Mouse (Mus musculus): ENCODE results near the gene Cacna2d2. TPM values are rescaled to one million over a fixed set of nuclear protein-coding genes. Genes with fewer than 3 reads are reported as not detected.

Gene Cacna2d2
- under 1 TPM; 0.44 to 0.79 TPM for polyA plus RNA-seq (2017; shearing (Covaris generic))

DNA sequence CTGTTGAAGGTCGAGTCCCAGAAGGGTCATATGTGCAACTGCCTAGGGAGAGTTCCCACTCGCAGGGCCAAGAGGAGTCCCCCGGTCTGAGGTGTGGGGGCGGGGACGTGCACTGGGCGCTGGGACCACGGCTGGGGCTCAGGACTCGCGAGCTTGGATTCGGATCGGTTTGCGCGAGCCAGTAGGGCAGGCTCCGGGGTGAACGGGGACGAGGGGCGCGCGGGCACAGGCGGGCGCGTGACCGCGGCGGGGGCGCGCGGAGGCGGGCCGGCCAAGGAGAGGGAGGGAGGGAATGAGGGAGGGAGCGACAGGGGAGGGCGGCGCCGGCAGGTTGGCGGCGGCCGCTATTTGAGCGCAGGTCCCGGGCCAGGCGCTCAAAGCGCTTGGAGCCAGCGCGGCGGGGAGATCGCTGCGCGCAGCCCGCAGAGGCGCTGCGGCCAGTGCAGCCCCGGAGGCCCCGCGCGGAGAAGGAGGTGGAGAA, at the start of gene Cacna2d2:
Cacna2d2 (plus strand) TSS at position 122 of the 481 bp plus-strand sequence.

DNA sequence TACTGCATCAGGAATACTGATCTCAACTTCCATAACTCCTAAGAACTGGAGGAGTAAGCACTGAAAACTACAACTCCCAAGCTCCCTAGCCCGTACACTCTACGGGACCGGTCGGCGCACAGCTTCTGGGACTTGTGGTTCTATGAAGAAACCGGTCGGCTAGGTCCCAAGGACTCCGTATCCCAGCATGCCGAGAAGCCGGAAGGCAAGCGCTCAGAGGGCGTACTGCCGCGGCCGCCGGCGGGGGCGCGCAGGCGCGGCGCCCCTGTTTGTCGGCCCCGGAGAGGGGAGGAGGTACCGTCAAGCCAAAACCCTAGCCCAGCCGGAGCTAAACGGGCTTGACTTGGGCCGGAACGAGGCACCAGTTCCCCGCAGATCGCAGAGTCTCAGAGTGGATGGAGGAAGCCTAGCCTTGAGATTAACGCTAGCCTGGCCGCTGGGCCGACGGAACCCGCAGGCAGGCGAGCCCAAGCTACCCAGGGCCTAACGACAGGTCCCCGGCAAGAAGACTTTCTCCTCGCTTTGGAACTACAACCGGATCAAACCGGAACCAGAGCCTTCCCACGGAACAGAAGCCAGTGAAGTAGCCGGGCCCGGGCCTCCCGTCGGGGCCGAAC, 134.5 kb downstream of the Cacna2d2 start, which contains the start of gene Tmem115:
Tmem115 (plus strand) TSS at position 155 of the 617 bp plus-strand sequence.

DNA sequence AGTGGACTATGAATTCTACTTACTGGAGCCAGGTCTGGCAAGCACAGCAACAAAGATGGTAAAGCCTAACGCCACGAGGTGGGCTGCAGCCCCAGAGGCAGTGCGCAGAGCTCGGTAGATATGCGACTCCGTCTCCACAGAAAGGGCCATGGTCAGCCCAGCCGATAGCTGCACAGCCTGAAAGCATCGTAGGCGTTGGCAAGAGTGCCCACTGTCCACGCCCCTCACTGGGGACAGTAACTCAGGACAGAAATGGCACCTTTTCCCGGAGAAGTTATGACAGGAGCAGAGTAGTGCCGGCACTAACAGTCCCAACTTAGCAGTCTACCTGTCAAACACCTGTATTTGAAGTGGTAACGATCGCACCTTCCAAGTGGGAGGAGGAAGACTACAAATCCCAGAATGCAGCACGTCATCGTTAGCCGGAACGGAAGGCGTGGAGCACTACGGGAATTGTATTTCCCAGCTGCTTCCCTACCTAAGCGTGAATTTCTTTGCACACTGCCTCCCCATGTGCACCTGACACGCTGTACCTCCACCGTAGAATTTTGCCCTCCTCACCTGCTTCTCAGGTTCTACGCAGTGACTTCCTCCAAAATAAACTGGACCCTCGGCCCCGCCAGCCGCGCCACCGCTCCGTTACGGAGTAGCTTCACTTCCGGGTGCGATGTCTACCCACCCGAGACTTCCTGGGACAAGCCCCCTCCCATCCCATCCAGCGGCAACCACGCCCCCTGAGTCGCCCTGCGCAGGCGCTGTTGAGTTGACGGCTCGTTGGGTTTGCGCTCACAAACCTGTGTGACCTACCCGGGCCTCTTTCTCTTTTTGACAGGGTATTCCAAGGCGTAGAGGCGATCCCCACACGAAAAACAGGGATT, 142.3 kb downstream of the Cacna2d2 start, which contains the start of the genes Cyb561d2 and Nprl2:
Cyb561d2 (minus strand) TSS at position 720 of the 878 bp plus-strand sequence.
Nprl2 (plus strand) TSS at position 753 of the 878 bp plus-strand sequence.

DNA sequence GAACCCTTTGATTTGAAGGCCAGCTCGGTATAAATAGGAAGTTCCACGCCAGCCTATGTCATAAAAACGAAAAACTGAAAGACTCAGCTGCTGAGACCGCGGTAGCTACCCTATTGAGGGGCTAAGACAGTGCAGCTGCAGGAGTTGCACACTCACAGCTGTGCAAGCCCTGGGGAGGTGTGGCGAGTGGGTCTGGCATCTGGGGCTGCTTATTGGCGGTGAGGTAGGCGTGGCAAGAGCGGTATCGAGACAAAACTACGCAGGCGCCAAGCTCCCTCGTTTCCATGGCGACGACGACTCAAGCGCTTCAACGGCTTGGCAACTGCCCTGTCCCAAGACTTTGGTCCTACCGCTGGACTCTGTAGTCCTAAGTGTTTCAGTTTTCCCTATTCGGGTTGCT, 147.6 kb downstream of the Cacna2d2 start, which contains the start of gene Zmynd10:
Zmynd10 (plus strand) TSS at position 273 of the 400 bp plus-strand sequence.

DNA sequence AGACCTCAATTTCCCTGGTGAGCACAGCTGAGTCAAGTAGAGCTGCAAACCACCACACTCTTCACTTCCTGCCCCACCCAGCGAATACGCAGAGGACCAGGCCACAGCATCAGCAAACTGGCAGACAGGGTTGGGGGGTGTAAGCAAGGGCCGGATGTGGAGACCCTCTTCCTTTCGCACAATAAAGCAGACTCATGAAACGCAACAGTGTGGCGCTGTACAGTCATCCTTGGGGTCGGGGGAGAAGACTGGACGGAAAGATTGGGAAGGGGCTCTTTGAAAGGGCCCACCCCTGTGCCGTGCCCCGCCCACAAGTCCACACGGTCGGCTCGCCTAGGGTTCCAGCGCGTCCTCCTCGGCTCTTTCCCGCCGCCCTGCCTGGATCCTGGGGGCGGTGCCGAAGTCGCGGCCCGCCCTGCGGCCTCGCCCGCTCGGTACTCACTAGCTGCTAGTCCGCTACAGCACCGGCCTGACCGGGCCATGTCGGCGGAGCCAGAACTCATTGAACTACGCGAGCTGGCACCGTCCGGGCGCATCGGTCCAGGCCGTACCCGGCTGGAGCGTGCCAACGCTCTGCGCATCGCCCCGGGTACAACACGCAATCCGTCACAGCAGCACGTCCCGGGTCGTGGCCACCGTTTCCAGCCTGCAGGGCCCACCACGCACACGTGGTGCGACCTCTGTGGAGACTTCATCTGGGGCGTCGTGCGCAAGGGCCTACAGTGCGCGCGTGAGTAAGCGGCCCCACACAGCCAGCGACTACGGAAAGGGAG, 151.9 kb downstream of the Cacna2d2 start, which contains the start of gene Rassf1:
Rassf1 (plus strand) TSS at position 439 of the 773 bp plus-strand sequence.

DNA sequence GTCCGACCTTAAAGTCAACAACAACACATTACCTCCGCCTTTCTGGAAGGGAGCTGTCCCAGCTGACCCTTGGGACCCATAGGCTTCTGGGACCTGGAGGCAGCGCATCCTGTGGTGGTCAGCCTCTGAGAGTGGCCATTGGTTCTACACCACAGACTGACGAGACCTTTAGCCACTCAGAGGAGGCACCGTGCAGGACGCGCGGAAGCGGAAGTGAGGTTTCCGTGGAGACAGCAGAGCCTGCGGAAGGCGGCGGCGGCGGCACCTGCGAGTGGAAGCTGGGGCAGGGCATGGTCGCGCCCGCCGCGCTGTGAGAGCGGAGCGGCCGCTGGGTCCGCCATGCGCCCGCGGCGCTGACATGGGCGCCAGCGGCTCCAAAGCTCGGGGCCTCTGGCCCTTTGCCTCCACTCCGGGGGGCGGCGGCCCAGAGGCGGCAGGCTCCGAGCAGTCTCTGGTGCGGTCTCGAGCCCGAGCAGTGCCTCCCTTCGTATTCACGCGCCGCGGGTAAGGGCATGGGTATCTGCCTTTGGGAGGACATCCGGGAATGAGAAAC, 163.7 kb downstream of the Cacna2d2 start, which contains the start of gene Tusc2:
Tusc2 (plus strand) TSS at position 227 of the 553 bp plus-strand sequence.

DNA sequence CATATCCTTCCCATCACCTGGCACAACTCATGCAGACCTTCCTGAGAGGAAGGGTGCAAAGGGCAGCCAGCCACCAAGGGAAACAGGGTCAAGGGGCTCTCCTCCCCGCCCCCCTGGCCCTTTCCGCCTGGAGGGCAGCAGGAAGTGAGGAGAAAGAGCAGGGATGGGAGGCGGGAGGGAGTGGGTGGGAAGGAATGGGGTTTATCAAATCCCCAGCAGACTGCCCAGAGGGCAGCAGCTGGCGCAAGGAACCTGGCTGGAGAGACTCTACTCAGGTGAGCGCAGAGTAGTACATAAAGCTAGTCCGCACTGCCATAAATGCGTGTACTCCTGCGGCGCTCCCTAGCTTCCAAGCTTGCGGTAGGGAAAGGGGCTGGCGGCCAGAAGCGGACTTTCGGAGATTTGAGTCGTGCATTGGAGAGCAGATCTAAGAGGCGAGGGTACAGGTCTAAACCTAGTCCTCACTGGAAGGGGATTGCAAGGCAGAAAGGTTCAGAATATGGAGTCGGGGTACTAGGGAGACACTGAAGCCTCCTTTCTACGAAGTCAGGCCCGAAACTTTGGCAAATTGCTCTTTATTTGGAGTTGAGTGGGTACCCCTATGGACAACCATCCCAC, 168.4 kb downstream of the Cacna2d2 start, which contains the start of gene Hyal2:
Hyal2 (plus strand) TSS at position 244 of the 618 bp plus-strand sequence.

DNA sequence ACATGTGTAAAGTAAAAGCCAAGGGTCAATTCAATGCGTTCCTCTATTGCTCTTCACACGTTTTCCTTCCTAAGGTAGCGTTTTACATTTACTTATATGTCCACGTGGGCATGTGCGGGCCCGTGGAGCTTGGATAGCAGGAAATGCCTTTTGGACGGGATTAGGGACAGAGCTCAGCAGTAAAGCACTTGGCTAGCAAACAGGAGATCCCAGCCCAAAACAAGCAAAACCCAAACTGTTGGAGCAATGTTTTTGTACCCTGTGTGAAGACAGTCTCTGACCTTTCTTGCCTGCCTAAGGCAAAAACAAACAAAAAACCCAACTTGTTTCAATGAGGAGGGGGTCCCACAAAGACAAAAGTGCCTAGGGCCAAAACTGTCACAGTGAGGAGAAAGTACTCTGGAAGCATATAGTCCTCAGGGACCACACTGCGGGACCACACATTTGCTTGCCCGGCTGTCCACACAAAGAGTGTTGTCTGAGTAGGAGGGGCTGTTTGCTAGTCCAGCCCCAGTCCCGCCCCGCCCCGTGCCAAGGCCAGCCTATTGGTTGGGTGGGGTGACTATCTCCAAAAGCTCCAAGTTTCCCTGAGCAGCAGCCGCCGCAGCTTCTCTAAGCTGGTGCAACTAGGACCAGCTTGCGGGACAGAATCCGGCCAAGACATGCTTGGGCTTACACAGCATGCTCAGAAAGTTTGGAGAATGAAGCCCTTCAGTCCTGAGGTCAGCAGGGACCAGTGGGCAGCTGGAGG, 177.1 kb downstream of the Cacna2d2 start, which contains the start of gene Hyal1:
Hyal1 (plus strand) TSS at position 571 of the 751 bp plus-strand sequence.

DNA sequence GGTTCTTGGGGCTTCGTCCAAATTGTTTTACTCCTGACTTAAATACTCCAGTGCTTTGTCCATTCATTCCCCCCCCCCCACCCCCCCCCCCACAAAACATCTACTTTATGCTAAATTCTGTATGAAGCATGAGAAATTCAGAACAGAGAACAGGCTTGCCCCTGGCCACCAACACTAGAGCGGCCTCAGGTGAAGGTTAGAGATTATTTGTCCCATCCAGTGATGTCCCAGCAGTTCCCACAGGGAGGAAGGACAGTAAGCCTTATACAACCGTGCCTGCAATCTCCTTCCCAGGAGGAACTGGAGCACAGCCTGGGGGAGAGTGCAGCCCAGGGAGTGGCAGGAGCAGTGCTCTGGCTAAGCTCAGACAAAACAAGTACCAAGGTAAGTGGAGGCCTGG, 179.2 kb downstream of the Cacna2d2 start, which contains the start of gene Naa80:
Naa80 (plus strand) TSS at position 301 of the 400 bp plus-strand sequence.

Other genes with a start within 250 kb of the Cacna2d2 start
- gene Dock3, start 167.7 kb upstream of the Cacna2d2 start, polyA plus RNA-seq (2017; shearing (Covaris generic)), result under 1 TPM in 1 of 2 experiments, not detected in 1; 0.80 TPM
- gene Mapkapk3, start 109.7 kb upstream of the Cacna2d2 start, polyA plus RNA-seq (2017; shearing (Covaris generic)), result 100 to 1,000 TPM; 112 to 138 TPM
- 100 to 1,000 TPM; 233 to 348 TPM for gene Cish, start 103.6 kb upstream of the Cacna2d2 start, polyA plus RNA-seq (2017; shearing (Covaris generic))
- gene Hemk1, start 61.3 kb upstream of the Cacna2d2 start, polyA plus RNA-seq (2017; shearing (Covaris generic)), result 10 to 100 TPM; 27.5 to 29.5 TPM
- gene 6430571L13Rik, start 59.0 kb upstream of the Cacna2d2 start, polyA plus RNA-seq (2017; shearing (Covaris generic)), result 1 to 10 TPM; 4.2 to 7.3 TPM
- gene Tmem115, start 134.3 kb downstream of the Cacna2d2 start, polyA plus RNA-seq (2017; shearing (Covaris generic)), result 10 to 100 TPM; 35.0 to 47.6 TPM
- gene Cyb561d2, start 142.6 kb downstream of the Cacna2d2 start, polyA plus RNA-seq (2017; shearing (Covaris generic)), result 10 to 100 TPM; 63.1 to 79.1 TPM
- 10 to 100 TPM; 53.9 to 58.7 TPM for gene Nprl2, start 142.6 kb downstream of the Cacna2d2 start, polyA plus RNA-seq (2017; shearing (Covaris generic))
- 1 to 10 TPM in 1 of 2 experiments, under 1 TPM in 1; 0.59 to 4.4 TPM for gene Zmynd10, start 147.7 kb downstream of the Cacna2d2 start, polyA plus RNA-seq (2017; shearing (Covaris generic))
- 10 to 100 TPM; 70.8 to 86.0 TPM for gene Rassf1, start 151.9 kb downstream of the Cacna2d2 start, polyA plus RNA-seq (2017; shearing (Covaris generic))
- gene Tusc2, start 163.6 kb downstream of the Cacna2d2 start, polyA plus RNA-seq (2017; shearing (Covaris generic)), result 10 to 100 TPM; 37.4 to 44.3 TPM
- 10 to 100 TPM in 1 of 2 experiments, 1 to 10 TPM in 1; 7.5 to 15.3 TPM for gene Hyal2, start 168.3 kb downstream of the Cacna2d2 start, polyA plus RNA-seq (2017; shearing (Covaris generic))
- 1 to 10 TPM; 3.1 to 4.6 TPM for gene Hyal1, start 177.3 kb downstream of the Cacna2d2 start, polyA plus RNA-seq (2017; shearing (Covaris generic))
- 10 to 100 TPM; 16.1 to 17.3 TPM for gene Naa80, start 179.3 kb downstream of the Cacna2d2 start, polyA plus RNA-seq (2017; shearing (Covaris generic))
- under 1 TPM; 0.50 to 0.63 TPM for gene Hyal3, start 181.2 kb downstream of the Cacna2d2 start, polyA plus RNA-seq (2017; shearing (Covaris generic))
- 10 to 100 TPM; 13.5 to 21.8 TPM for gene Ifrd2, start 188.0 kb downstream of the Cacna2d2 start, polyA plus RNA-seq (2017; shearing (Covaris generic))
- not detected for gene Sema3b, start 209.6 kb downstream of the Cacna2d2 start, polyA plus RNA-seq (2017; shearing (Covaris generic))
- 100 to 1,000 TPM; 909 to 958 TPM for gene Gnai2, start 235.8 kb downstream of the Cacna2d2 start, polyA plus RNA-seq (2017; shearing (Covaris generic))

All from activated CD4-positive, CD25-positive, alpha-beta regulatory T cell (primary cell).